Mouse (Mus musculus): Measurements from ENCODE around the gene D2hgdh.

DNA sequence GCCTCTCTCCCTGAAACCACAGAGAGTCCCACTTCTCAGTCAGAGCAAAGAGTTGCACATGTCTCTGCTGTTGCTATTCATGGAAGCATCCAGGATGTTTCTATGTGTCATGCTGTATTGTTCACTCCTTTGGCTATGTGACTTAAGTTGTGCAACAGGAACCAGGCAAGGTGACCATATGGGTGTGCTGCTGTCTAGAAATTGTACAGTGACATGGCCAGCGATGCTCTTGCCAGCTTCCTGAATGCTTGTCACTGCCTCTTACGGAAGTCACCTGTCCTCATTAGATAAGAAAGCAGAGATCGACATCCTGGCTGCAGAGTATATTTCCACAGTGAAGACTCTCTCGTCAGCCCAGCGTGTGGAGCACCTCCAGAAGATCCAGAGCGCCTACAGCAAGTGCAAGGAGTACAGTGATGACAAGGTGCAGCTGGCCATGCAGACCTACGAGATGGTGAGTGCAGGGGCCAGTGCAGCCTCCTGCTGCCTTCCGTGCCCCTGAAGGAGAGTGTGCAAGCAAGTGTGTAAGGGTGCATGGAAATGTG, 13.1 kb upstream of the D2hgdh start:
- no peak for TF ChIP-seq CTCF (IDR thresholded peaks at IDR 0.05; ENCODE audit: low read depth)
- no peak for TF ChIP-seq EP300 (IDR thresholded peaks at IDR 0.05; ENCODE audit: low read depth)

All from liver, embryonic 14.5 days (tissue).